Mouse (Mus musculus): ENCODE measurements around the gene Rab34.

DNA sequence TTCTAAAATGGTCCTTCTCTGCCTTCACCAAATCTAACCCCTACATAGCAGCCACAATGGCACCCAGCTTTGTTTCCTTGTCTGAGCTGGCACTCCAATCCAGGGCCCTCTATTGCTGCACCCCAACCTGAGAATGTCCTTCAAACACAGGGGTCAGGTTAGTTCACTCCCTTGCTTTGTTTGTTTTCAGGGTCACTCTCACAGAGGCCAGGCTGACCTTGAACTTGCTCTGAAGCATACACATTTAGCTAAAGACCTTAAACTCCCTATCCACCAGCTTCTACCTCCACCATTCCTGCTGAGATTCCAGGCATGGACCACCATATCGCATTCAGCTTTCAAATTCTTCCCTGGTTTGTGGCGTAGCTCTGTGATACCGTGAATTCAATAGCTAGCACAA lies 13.7 kb upstream of the Rab34 start:
- TF ChIP-seq POLR2A (IDR thresholded peaks at IDR 0.05; ENCODE audit: control insufficient read depth, extremely low read depth, insufficient read depth, low read length, poor library complexity): no peak
- TF ChIP-seq CTCF (IDR thresholded peaks at IDR 0.05; ENCODE audit: borderline replicate concordance, control insufficient read depth, extremely low read depth, insufficient read depth, low read length, poor library complexity): no peak
